Mouse (Mus musculus) gastrocnemius, adult 2 months (tissue): ENCODE measurements around the gene Mkrn2. TPM values are rescaled to one million over a fixed set of nuclear protein-coding genes. Genes with fewer than 3 reads are reported as not detected.

Source experiments
- DNase-seq: peaks from one replicate; pipeline ENCODE4 v3.0.0; 2022
- H3K27ac ChIP-seq: fragments of 200-600 bp; 2 replicates; pipeline ENCODE4 v1.8.1; 2022; ENCODE audit warnings: mild to moderate bottlenecking
- H3K4me3 ChIP-seq: fragments of 200-600 bp; 2 replicates; pipeline ENCODE4 v1.8.1; 2022; ENCODE audit warnings: mild to moderate bottlenecking, moderate library complexity
- CTCF ChIP-seq: fragments of 200-600 bp; IDR thresholded peaks from 2 replicates; pipeline ENCODE4 v1.8.1; 2022; ENCODE audit warnings: antibody characterized with exemption, mild to moderate bottlenecking, moderate library complexity
- intact Hi-C: fragments of 180-260 bp; cut with DNase I; formaldehyde crosslinking; loops from one replicate; pipeline ENCODE4 v1.15.1; 2025
- total RNA-seq, 2 experiments: library from RNA; stranded (reverse); gene quantifications; 2 replicates each; pipeline ENCODE4 v1.2.3; 2021

The Mkrn2 gene
- total RNA-seq, 2 experiments from 2014 or later = 45.9 to 52.0 TPM

GRCm38 (mm10) chr6:115658802-115659201 lies 57.1 kb downstream of the Mkrn2 start:
- intact Hi-C loops = no loop called here
- no peak for TF ChIP-seq CTCF
- Histone ChIP-seq H3K27ac (no peak overlapping the region), H3K4me3 (no peak overlapping the region)
- DNase-seq = no peak

- intact Hi-C loops = no loop called here
- TF ChIP-seq CTCF = no peak
- Histone ChIP-seq H3K4me3 (no peak overlapping the region), H3K27ac (no peak overlapping the region)
- no peak for DNase-seq
Measured at GRCm38 (mm10) chr6:115664268-115664667, 62.6 kb downstream of the Mkrn2 start.

DNA sequence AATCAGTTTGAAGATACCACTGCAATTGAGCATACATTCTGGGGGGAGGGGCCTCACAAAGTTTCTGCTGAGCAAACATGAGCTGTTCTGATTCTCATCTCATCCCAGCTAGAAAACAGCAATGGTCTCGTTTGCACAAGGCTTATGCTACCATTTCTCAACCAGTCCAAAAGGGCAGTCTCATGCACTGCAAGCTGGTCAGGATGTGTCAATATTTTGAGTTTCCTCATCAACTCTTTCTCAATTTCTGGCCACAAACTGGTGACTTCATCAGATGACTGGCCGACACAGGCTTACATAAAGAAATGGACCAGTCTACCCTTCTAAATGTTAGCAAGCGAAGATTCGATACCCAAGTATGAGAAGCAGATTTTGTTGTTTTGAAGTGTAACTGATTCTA lies 64.9 kb downstream of the Mkrn2 start:
- intact Hi-C loops = no loop called here
- peak overlapping the region; percentile 41 for H3K27ac ChIP-seq
- no peak overlapping the region for H3K4me3 ChIP-seq
- no peak for TF ChIP-seq CTCF
- no peak for DNase-seq

Other genes starting within 250 kb of the Mkrn2 start
- gene Pparg, start 241.0 kb upstream of the Mkrn2 start, total RNA-seq = 1 to 10 TPM; 1.3 to 4.8 TPM
- gene Tsen2, start 57.2 kb upstream of the Mkrn2 start, total RNA-seq = 1 to 10 TPM; 5.8 to 8.2 TPM
- gene Mkrn2os, start 9.3 kb upstream of the Mkrn2 start, total RNA-seq = under 1 TPM in 1 of 2 experiments, not detected in 1; 0.15 TPM
- gene Raf1, start 74.7 kb downstream of the Mkrn2 start, total RNA-seq = 100 to 1,000 TPM; 129 to 136 TPM
- under 1 TPM in 1 of 2 experiments, not detected in 1; 0.28 TPM for gene Tmem40, start 160.5 kb downstream of the Mkrn2 start, total RNA-seq
- 10 to 100 TPM; 62.9 to 68.9 TPM for gene Cand2, start 172.6 kb downstream of the Mkrn2 start, total RNA-seq
- gene Rpl32, start 206.8 kb downstream of the Mkrn2 start, total RNA-seq = 100 to 1,000 TPM; 562 to 624 TPM
- not detected for gene Efcab12, start 236.5 kb downstream of the Mkrn2 start, total RNA-seq